Mouse (Mus musculus) kidney, adult 2 months (tissue): ENCODE results near the gene Tbxas1.

Experiments
- CTCF ChIP-seq: fragments of 200-500 bp; conservative IDR thresholded peaks from 2 replicates; pipeline ENCODE4 v1.5.1; 2011; ENCODE audit warnings: low read depth, mild to moderate bottlenecking, control low read depth, low read length, moderate library complexity, mixed read lengths; ENCODE audit not compliant: insufficient read depth, insufficient read length
- POLR2A ChIP-seq: fragments of 200-500 bp; IDR thresholded peaks from one replicate; pipeline ENCODE4 v1.6.1; 2011; ENCODE audit warnings: low read depth, low read length, control low read depth

GRCm38 (mm10) chr6:38974162-38974525, 98.9 kb downstream of the Tbxas1 start:
- TF ChIP-seq CTCF (no peak), POLR2A (no peak)
